Mouse (Mus musculus) neural tube, embryonic 13.5 days (tissue): ENCODE data around the gene Marc1. TPM values are rescaled to one million over a fixed set of nuclear protein-coding genes. Genes with fewer than 3 reads are reported as not detected.
A peak's percentile ranks its signal among the peaks of the same experiment; 100 is the strongest.

Experiments used
- ATAC-seq: fragments of 200-750 bp; cut with Nextera tagmentation; 2 replicates; pipeline ENCODE4 v1.8.0; 2017; ENCODE audit warnings: low read depth, mild to moderate bottlenecking, moderate TSS enrichment, moderate library complexity
- H3K27ac ChIP-seq: fragments of 300-500 bp; sonication (generic); replicated peaks from 2 replicates; pipeline ENCODE4 v1.5.1; 2015; ENCODE audit warnings: moderate library complexity, mild to moderate bottlenecking, inconsistent platforms
- H3K27me3 ChIP-seq: fragments of 300-500 bp; sonication (generic); 2 replicates; pipeline ENCODE4 v1.6.1; 2015; ENCODE audit warnings: mild to moderate bottlenecking, inconsistent platforms
- H3K36me3 ChIP-seq: fragments of 300-500 bp; sonication (generic); 2 replicates; pipeline ENCODE4 v1.6.1; 2015; ENCODE audit warnings: mild to moderate bottlenecking, inconsistent platforms
- H3K4me1 ChIP-seq: fragments of 300-500 bp; sonication (generic); replicated peaks from 2 replicates; pipeline ENCODE4 v1.6.1; 2015; ENCODE audit warnings: inconsistent platforms
- H3K4me2 ChIP-seq: fragments of 300-500 bp; sonication (generic); 2 replicates; pipeline ENCODE4 v1.6.1; 2015; ENCODE audit warnings: inconsistent platforms, mild to moderate bottlenecking, moderate library complexity
- H3K4me3 ChIP-seq: fragments of 300-500 bp; sonication (generic); 2 replicates; pipeline ENCODE4 v1.5.1; 2015; ENCODE audit warnings: mild to moderate bottlenecking, inconsistent platforms
- H3K9ac ChIP-seq: fragments of 300-500 bp; sonication (generic); 2 replicates; pipeline ENCODE4 v1.6.1; 2015; ENCODE audit warnings: moderate library complexity, mild to moderate bottlenecking, inconsistent platforms
- H3K9me3 ChIP-seq: fragments of 300-500 bp; sonication (generic); 2 replicates; pipeline ENCODE4 v1.6.1; 2016; ENCODE audit warnings: inconsistent platforms
- WGBS: fragments of 180-500 bp; shearing (Covaris S2); methylation state at CpG from one replicate; pipeline ENCODE4 v1.1.7; 2015; 5-methylcytosine and 5-hydroxymethylcytosine counted together
- polyA plus RNA-seq: library from polyadenylated mRNA; unstranded; fragments of >200 nt; fragmentation: Nextera tagmentation; extraction: Ambion mirVana; gene quantifications from 2 replicates; pipeline ENCODE4 v1.2.1, GENCODE M21; 2015

The Marc1 gene
- polyA plus RNA-seq, 1 experiment from 2014 or later = not detected

GRCm38 (mm10) chr1:184845111-184846071 lies 34.3 kb upstream of the Marc1 start:
- Histone ChIP-seq H3K4me2 (peak overlapping the region; percentile 82), H3K9ac (peak overlapping the region; percentile 87), H3K27ac (peak overlapping the region; percentile 56), H3K36me3 (0 out of 2 replicates have a peak, but pooled peaks cover 2% of the 10 kb centered on the region), H3K9me3 (no peaks in the 10 kb centered on the region), H3K4me1 (peaks cover 40% of the 10 kb centered on the region), H3K27me3 (peaks cover 49% of the 10 kb centered on the region), H3K4me3 (peak overlapping the region; percentile 90)
- under 1% methylated on average over 67 of the region's 67 CpGs for WGBS
- peak; percentile 96 for ATAC-seq

- 19% methylated on average over 15 of the region's 15 CpGs for WGBS
- Histone ChIP-seq H3K4me1 (peaks cover 40% of the 10 kb centered on the region), H3K27me3 (peaks cover 42% of the 10 kb centered on the region), H3K4me2 (peak overlapping the region; percentile 82), H3K4me3 (peak overlapping the region; percentile 90), H3K36me3 (0 out of 2 replicates have a peak, but pooled peaks cover 5% of the 10 kb centered on the region), H3K9me3 (no peaks in the 10 kb centered on the region), H3K9ac (peak overlapping the region; percentile 87), H3K27ac (no peak overlapping the region)
- ATAC-seq = no peak
Measured at GRCm38 (mm10) chr1:184844326-184845066, 33.4 kb upstream of the Marc1 start.

- H3K36me3 ChIP-seq = peaks cover 18% of the 10 kb centered on the region
- H3K4me3 ChIP-seq = no peak overlapping the region
- no peak overlapping the region for H3K27ac ChIP-seq
- peaks cover 11% of the 10 kb centered on the region for H3K4me1 ChIP-seq
- H3K9me3 ChIP-seq = no peaks in the 10 kb centered on the region
- 82% methylated on average over 4 of the region's 4 CpGs for WGBS
- no peak for ATAC-seq
- no peak overlapping the region for H3K9ac ChIP-seq
- no peaks in the 10 kb centered on the region for H3K27me3 ChIP-seq
- H3K4me2 ChIP-seq = no peak overlapping the region
Measured at GRCm38 (mm10) chr1:184837649-184838048, 26.5 kb upstream of the Marc1 start.

GRCm38 (mm10) chr1:184836350-184836749 lies 25.2 kb upstream of the Marc1 start:
- H3K4me3 ChIP-seq = no peak overlapping the region
- ATAC-seq = no peak
- no peak overlapping the region for H3K9ac ChIP-seq
- H3K9me3 ChIP-seq = no peaks in the 10 kb centered on the region
- no peak overlapping the region for H3K4me2 ChIP-seq
- H3K27me3 ChIP-seq = no peaks in the 10 kb centered on the region
- 78% methylated on average over 5 of the region's 5 CpGs for WGBS
- H3K27ac ChIP-seq = no peak overlapping the region
- H3K36me3 ChIP-seq = peaks cover 31% of the 10 kb centered on the region
- H3K4me1 ChIP-seq = 0 out of 2 replicates have a peak, but pooled peaks cover under 1% of the 10 kb centered on the region

GRCm38 (mm10) chr1:184833499-184833898 lies 22.4 kb upstream of the Marc1 start:
- H3K4me3 ChIP-seq = no peak overlapping the region
- 88% methylated on average over 7 of the region's 7 CpGs for WGBS
- no peak overlapping the region for H3K27ac ChIP-seq
- no peak for ATAC-seq
- no peak overlapping the region for H3K4me2 ChIP-seq
- no peaks in the 10 kb centered on the region for H3K4me1 ChIP-seq
- no peaks in the 10 kb centered on the region for H3K9me3 ChIP-seq
- peaks cover 39% of the 10 kb centered on the region for H3K36me3 ChIP-seq
- no peaks in the 10 kb centered on the region for H3K27me3 ChIP-seq
- no peak overlapping the region for H3K9ac ChIP-seq

- H3K27me3 ChIP-seq = no peaks in the 10 kb centered on the region
- H3K9me3 ChIP-seq = no peaks in the 10 kb centered on the region
- 84% methylated on average over 10 of the region's 10 CpGs for WGBS
- H3K36me3 ChIP-seq = peaks cover 39% of the 10 kb centered on the region
- no peak overlapping the region for H3K9ac ChIP-seq
- ATAC-seq = no peak
- H3K27ac ChIP-seq = no peak overlapping the region
- peaks cover 5% of the 10 kb centered on the region for H3K4me1 ChIP-seq
- H3K4me2 ChIP-seq = no peak overlapping the region
- H3K4me3 ChIP-seq = no peak overlapping the region
Measured at GRCm38 (mm10) chr1:184832211-184832610, 21.1 kb upstream of the Marc1 start.

- H3K9ac ChIP-seq = no peak overlapping the region
- ATAC-seq = no peak
- no peak overlapping the region for H3K4me2 ChIP-seq
- H3K9me3 ChIP-seq = no peaks in the 10 kb centered on the region
- no peak overlapping the region for H3K27ac ChIP-seq
- H3K4me1 ChIP-seq = peaks cover 14% of the 10 kb centered on the region
- WGBS = 87% methylated on average over 8 of the region's 8 CpGs
- peaks cover 36% of the 10 kb centered on the region for H3K36me3 ChIP-seq
- H3K4me3 ChIP-seq = no peak overlapping the region
- H3K27me3 ChIP-seq = no peaks in the 10 kb centered on the region
Measured at GRCm38 (mm10) chr1:184829897-184830296, 18.8 kb upstream of the Marc1 start.

- Histone ChIP-seq H3K4me2 (peak overlapping the region; percentile 51), H3K36me3 (peaks cover 22% of the 10 kb centered on the region), H3K9me3 (no peaks in the 10 kb centered on the region), H3K9ac (peak overlapping the region; percentile 55), H3K27me3 (no peaks in the 10 kb centered on the region), H3K27ac (peak overlapping the region; percentile 52), H3K4me1 (peaks cover 38% of the 10 kb centered on the region), H3K4me3 (peak overlapping the region; percentile 24)
- 32% methylated on average over 23 of the region's 23 CpGs for WGBS
- no peak for ATAC-seq
Measured at GRCm38 (mm10) chr1:184827175-184827701, 16.1 kb upstream of the Marc1 start.

GRCm38 (mm10) chr1:184825093-184825492 lies 14.0 kb upstream of the Marc1 start:
- H3K27ac ChIP-seq = no peak overlapping the region
- peak; percentile 28; the same call in 1 of the 2 replicates for ATAC-seq
- peak overlapping the region; percentile 43 for H3K4me2 ChIP-seq
- no peaks in the 10 kb centered on the region for H3K27me3 ChIP-seq
- no peaks in the 10 kb centered on the region for H3K9me3 ChIP-seq
- no peak overlapping the region; the same call in 1 of the 2 replicates for H3K9ac ChIP-seq
- WGBS = 23% methylated on average over 11 of the region's 11 CpGs
- peaks cover 39% of the 10 kb centered on the region for H3K4me1 ChIP-seq
- no peak overlapping the region for H3K4me3 ChIP-seq
- H3K36me3 ChIP-seq = peaks cover 9% of the 10 kb centered on the region

GRCm38 (mm10) chr1:184824439-184824851 lies 13.3 kb upstream of the Marc1 start:
- Histone ChIP-seq H3K9ac (peak overlapping the region; percentile 8; the same call in 1 of the 2 replicates), H3K36me3 (peaks cover 12% of the 10 kb centered on the region; the same call in 1 of the 2 replicates), H3K4me2 (peak overlapping the region; percentile 43), H3K27ac (0 out of 2 replicates have a peak overlapping the region, but pooled peaks have one; percentile 9), H3K4me1 (peaks cover 39% of the 10 kb centered on the region), H3K4me3 (no peak overlapping the region), H3K27me3 (no peaks in the 10 kb centered on the region), H3K9me3 (no peaks in the 10 kb centered on the region)
- WGBS = 5% methylated on average over 12 of the region's 12 CpGs
- peak; percentile 75 for ATAC-seq

- no peaks in the 10 kb centered on the region for H3K9me3 ChIP-seq
- H3K4me3 ChIP-seq = peak overlapping the region; percentile 7; the same call in 1 of the 2 replicates
- peaks cover 29% of the 10 kb centered on the region for H3K36me3 ChIP-seq
- peaks cover 39% of the 10 kb centered on the region for H3K4me1 ChIP-seq
- no peaks in the 10 kb centered on the region for H3K27me3 ChIP-seq
- H3K4me2 ChIP-seq = peak overlapping the region; percentile 44
- H3K27ac ChIP-seq = 0 out of 2 replicates have a peak overlapping the region, but pooled peaks have one; percentile 28
- no peak overlapping the region for H3K9ac ChIP-seq
- ATAC-seq = peak; percentile 51; the same call in 1 of the 2 replicates
- WGBS = 15% methylated on average over 11 of the region's 11 CpGs
Measured at GRCm38 (mm10) chr1:184822678-184823077, 11.6 kb upstream of the Marc1 start.
